Mouse (Mus musculus): ENCODE measurements around the gene Gga2. TPM values are rescaled to one million over a fixed set of nuclear protein-coding genes. Genes with fewer than 3 reads are reported as not detected.

Gga2 gene
- total and polyA plus RNA-seq, 3 experiments, result 29.5 to 95.3 (median 30.1) TPM

- TF ChIP-seq TBP (IDR thresholded peaks at IDR 0.05; ENCODE audit: low read depth, low read length) (no peak), MAFK (IDR thresholded peaks at IDR 0.05; ENCODE audit: borderline replicate concordance, low read depth, low read length) (no peak), ELF1 (IDR thresholded peaks at IDR 0.05; ENCODE audit: low read depth, low read length) (no peak), SMC3 (IDR thresholded peaks at IDR 0.05; ENCODE audit: low read depth, low read length) (no peak), ZNF384 (IDR thresholded peaks at IDR 0.05; ENCODE audit: low read depth, low read length) (no peak), TAL1 (IDR thresholded peaks at IDR 0.05; ENCODE audit: low read length) (no peak), RCOR1 (IDR thresholded peaks at IDR 0.05; ENCODE audit: low read depth, low read length) (no peak), HCFC1 (IDR thresholded peaks at IDR 0.05; ENCODE audit: low read depth, low read length) (no peak), CTCF (IDR thresholded peaks at IDR 0.05 in 2 of 3, conservative IDR thresholded peaks at IDR 0.05 in 1 of 3; ENCODE audit: control insufficient read depth in 1 of 3, insufficient read depth in 1 of 3, low read depth in 2 of 3, low read length in 3 of 3, poor library complexity in 1 of 3, severe bottlenecking in 1 of 3) (no peak), POLR2AphosphoS2 (IDR thresholded peaks at IDR 0.05; ENCODE audit: low read length) (no peak), MYC (IDR thresholded peaks at IDR 0.05; ENCODE audit: low read depth, low read length) (no peak), MYB (IDR thresholded peaks at IDR 0.05; ENCODE audit: low read depth, low read length) (no peak), CHD1 (IDR thresholded peaks at IDR 0.05; ENCODE audit: low read depth, low read length) (no peak), NELFE (IDR thresholded peaks at IDR 0.05; ENCODE audit: low read depth, low read length) (no peak), GATA1 (IDR thresholded peaks at IDR 0.05; ENCODE audit: low read depth, low read length) (no peak), BHLHE40 (IDR thresholded peaks at IDR 0.05; ENCODE audit: borderline replicate concordance, low read depth, low read length) (no peak), USF1 (IDR thresholded peaks at IDR 0.05; ENCODE audit: low read depth, low read length) (no peak), RAD21 (IDR thresholded peaks at IDR 0.05; ENCODE audit: low read depth, low read length) (no peak), CHD2 (IDR thresholded peaks at IDR 0.05; ENCODE audit: low read length) (no peak), JUND (IDR thresholded peaks at IDR 0.05; ENCODE audit: low read depth, low read length) (no peak)
- Histone ChIP-seq H3K27me3 (ENCODE audit: control insufficient read depth in 1 of 2, insufficient read depth in 2 of 2, low read length in 2 of 2) (no peaks in the 10 kb centered on the region), H3K4me3 (ENCODE audit: control insufficient read depth in 1 of 2, insufficient read depth in 1 of 2, low read depth in 2 of 2, low read length in 2 of 2) (no peak overlapping the region), H3K27ac (ENCODE audit: control insufficient read depth, low read depth, low read length) (no peak overlapping the region), H3K9ac (ENCODE audit: control insufficient read depth, low read depth, low read length, poor library complexity, severe bottlenecking) (no peak overlapping the region), H3K4me1 (ENCODE audit: control insufficient read depth in 1 of 2, insufficient read depth in 2 of 2, low read length in 2 of 2) (peaks cover 12 to 18% of the 10 kb centered on the region in 2 experiments), H3K9me3 (replicated peaks; ENCODE audit: insufficient read depth, low read length) (no peaks in the 10 kb centered on the region), H3K79me2 (ENCODE audit: control insufficient read depth, insufficient read depth, low read length, poor library complexity) (no peaks in the 10 kb centered on the region), H3K36me3 (ENCODE audit: control insufficient read depth in 1 of 2, insufficient read depth in 2 of 2, low read length in 2 of 2) (peaks cover 0 to 18% of the 10 kb centered on the region in 2 experiments; a peak in 3 of 4 replicates)
- no peak for DNase-seq (ENCODE audit: low read depth, low spot score)
Observed at GRCm38 (mm10) chr7:122050834-122051233, 29.8 kb upstream of the Gga2 start.

GRCm38 (mm10) chr7:122048191-122048590, 27.2 kb upstream of the Gga2 start:
- H3K9ac ChIP-seq (ENCODE audit: control insufficient read depth, low read depth, low read length, poor library complexity, severe bottlenecking), result no peak overlapping the region
- H3K27ac ChIP-seq (ENCODE audit: control insufficient read depth, low read depth, low read length), result no peak overlapping the region
- no peaks in the 10 kb centered on the region for H3K27me3 ChIP-seq (ENCODE audit: control insufficient read depth in 1 of 2, insufficient read depth in 2 of 2, low read length in 2 of 2)
- H3K4me1 ChIP-seq (ENCODE audit: control insufficient read depth in 1 of 2, insufficient read depth in 2 of 2, low read length in 2 of 2), result peaks cover 12 to 24% of the 10 kb centered on the region in 2 experiments
- no peak for DNase-seq (ENCODE audit: low read depth, low spot score)
- H3K79me2 ChIP-seq (ENCODE audit: control insufficient read depth, insufficient read depth, low read length, poor library complexity), result no peaks in the 10 kb centered on the region
- no peak for TF ChIP-seq MYC (IDR thresholded peaks at IDR 0.05; ENCODE audit: low read depth, low read length)
- TF ChIP-seq SIN3A (IDR thresholded peaks at IDR 0.05; ENCODE audit: low read length), result no peak
- TF ChIP-seq GATA1 (IDR thresholded peaks at IDR 0.05; ENCODE audit: low read depth, low read length), result no peak
- no peak for TF ChIP-seq ZC3H11A (IDR thresholded peaks at IDR 0.05; ENCODE audit: low read depth, low read length)
- TF ChIP-seq TAL1 (IDR thresholded peaks at IDR 0.05; ENCODE audit: low read length), result no peak
- H3K36me3 ChIP-seq (ENCODE audit: control insufficient read depth in 1 of 2, insufficient read depth in 2 of 2, low read length in 2 of 2), result peaks cover 0 to 24% of the 10 kb centered on the region in 2 experiments; a peak in 2 of 4 replicates
- no peak overlapping the region for H3K4me3 ChIP-seq (ENCODE audit: control insufficient read depth in 1 of 2, insufficient read depth in 1 of 2, low read depth in 2 of 2, low read length in 2 of 2)
- no peaks in the 10 kb centered on the region for H3K9me3 ChIP-seq (replicated peaks; ENCODE audit: insufficient read depth, low read length)

Data from MEL (cell line).